In genomic region chr8:117256292-117256938, GRCm38 (mm10) we compare ENCODE assay signal across 8 mouse cellular contexts. TPM values are rescaled to one million over a fixed set of nuclear protein-coding genes. Genes with fewer than 3 reads are reported as not detected.
A peak's percentile ranks its signal among the peaks of the same experiment; 100 is the strongest.
DNase-seq lines count a peak whose midpoint lies in the region; ATAC-seq lines count a peak whose summit lies in the region.

No protein-coding gene starts in this region.

- peak; percentile 86 for ATAC-seq in hindbrain, embryonic 13.5 days (ENCODE audit: low FRiP score)

- no peaks in the 10 kb centered on the region for H3K9me3 ChIP-seq in hindbrain, embryonic 13.5 days

- H3K27ac ChIP-seq in hindbrain, embryonic 13.5 days, result peak overlapping the region; percentile 96

- peak overlapping the region; percentile 98 for H3K4me2 ChIP-seq in hindbrain, embryonic 13.5 days

- peak; percentile 86 for DNase-seq in R1 (ENCODE audit: low read depth, low spot score)
- DNase-seq in cerebellum, postnatal 14 days, result peak; percentile 94 to 96
- DNase-seq in frontal cortex, postnatal 14 days (ENCODE audit: low spot score in 2 of 2), result peak; percentile 86 to 91
- DNase-seq in layer of hippocampus, postnatal 36 days, result peak; percentile 95
- DNase-seq in lung, postnatal 25 days (ENCODE audit: low spot score), result peak; percentile 96
- DNase-seq in retina, adult 2 months (ENCODE audit: low read depth, low spot score), result peak; percentile 77
- DNase-seq in thymus, postnatal 25 days, result peak; percentile 95

- WGBS in hindbrain, embryonic 13.5 days, result under 1% methylated on average over 48 of the region's 92 CpGs

- H3K4me3 ChIP-seq in hindbrain, embryonic 13.5 days, result peak overlapping the region; percentile 98

- peak overlapping the region; percentile 100 for H3K9ac ChIP-seq in hindbrain, embryonic 13.5 days

- peaks cover 37% of the 10 kb centered on the region for H3K4me1 ChIP-seq in hindbrain, embryonic 13.5 days (replicated peaks)

- no peaks in the 10 kb centered on the region for H3K36me3 ChIP-seq in hindbrain, embryonic 13.5 days

- no peaks in the 10 kb centered on the region for H3K27me3 ChIP-seq in hindbrain, embryonic 13.5 days

RNA-seq across cellular contexts. Expression of gene Cmip, which starts 0.4 kb away (rescaled TPM):
- 87.3 and 90.2 TPM in 2 replicates for polyA plus RNA-seq in hindbrain, embryonic 13.5 days (2015; fragmentation: Nextera tagmentation; extraction: Ambion mirVana)
- total RNA-seq in layer of hippocampus, postnatal 36 days (2021), result 100 to 1,000 TPM; 278 to 289 TPM

Comparison
In these comparisons a context has a peak if more than half of its experiments do, and no peak if none do; other contexts are left out.
1. Peak in every context shown above with its lines: DNase-seq, ATAC-seq, H3K4me3 ChIP-seq and H3K27ac ChIP-seq.